Mouse (Mus musculus): Measurements from ENCODE around the gene Cox10. TPM values are rescaled to one million over a fixed set of nuclear protein-coding genes. Genes with fewer than 3 reads are reported as not detected.

Gene Cox10
- total and polyA plus RNA-seq, 3 experiments, result 39.9 to 374 (median 52.2) TPM

GRCm38 (mm10) chr11:63947024-63947423 is 132.2 kb downstream of the Cox10 start:
- Histone ChIP-seq H3K9ac (ENCODE audit: control insufficient read depth, low read depth, low read length, poor library complexity, severe bottlenecking) (no peak overlapping the region), H3K4me1 (ENCODE audit: control insufficient read depth in 1 of 2, insufficient read depth in 2 of 2, low read length in 2 of 2) (no peaks in the 10 kb centered on the region), H3K36me3 (ENCODE audit: control insufficient read depth in 1 of 2, insufficient read depth in 2 of 2, low read length in 2 of 2) (no peaks in the 10 kb centered on the region), H3K4me3 (ENCODE audit: control insufficient read depth in 1 of 2, insufficient read depth in 1 of 2, low read depth in 2 of 2, low read length in 2 of 2) (no peak overlapping the region), H3K79me2 (ENCODE audit: control insufficient read depth, insufficient read depth, low read length, poor library complexity) (no peaks in the 10 kb centered on the region), H3K9me3 (replicated peaks; ENCODE audit: insufficient read depth, low read length) (no peaks in the 10 kb centered on the region), H3K27ac (ENCODE audit: control insufficient read depth, low read depth, low read length) (no peak overlapping the region), H3K27me3 (ENCODE audit: control insufficient read depth in 1 of 2, insufficient read depth in 2 of 2, low read length in 2 of 2) (no peaks in the 10 kb centered on the region)
- TF ChIP-seq CTCF (IDR thresholded peaks at IDR 0.05 in 2 of 3, conservative IDR thresholded peaks at IDR 0.05 in 1 of 3; ENCODE audit: control insufficient read depth in 1 of 3, insufficient read depth in 1 of 3, low read depth in 2 of 3, low read length in 3 of 3, poor library complexity in 1 of 3, severe bottlenecking in 1 of 3) (no peak), JUND (IDR thresholded peaks at IDR 0.05; ENCODE audit: low read depth, low read length) (no peak), EP300 (IDR thresholded peaks at IDR 0.05; ENCODE audit: low read depth in 1 of 2, low read length in 2 of 2) (no peak), ELF1 (IDR thresholded peaks at IDR 0.05; ENCODE audit: low read depth, low read length) (no peak), CHD2 (IDR thresholded peaks at IDR 0.05; ENCODE audit: low read length) (no peak), CHD1 (IDR thresholded peaks at IDR 0.05; ENCODE audit: low read depth, low read length) (no peak), RCOR1 (IDR thresholded peaks at IDR 0.05; ENCODE audit: low read depth, low read length) (no peak), MXI1 (IDR thresholded peaks at IDR 0.05; ENCODE audit: low read depth, low read length) (no peak), RAD21 (IDR thresholded peaks at IDR 0.05; ENCODE audit: low read depth, low read length) (no peak), MYC (IDR thresholded peaks at IDR 0.05; ENCODE audit: low read depth, low read length) (no peak)
- no peak for DNase-seq (ENCODE audit: low read depth, low spot score)

GRCm38 (mm10) chr11:63943947-63944346 is 135.3 kb downstream of the Cox10 start:
- no peak for DNase-seq (ENCODE audit: low read depth, low spot score)
- H3K4me1 ChIP-seq (ENCODE audit: control insufficient read depth in 1 of 2, insufficient read depth in 2 of 2, low read length in 2 of 2), result no peaks in the 10 kb centered on the region
- H3K9me3 ChIP-seq (replicated peaks; ENCODE audit: insufficient read depth, low read length), result no peaks in the 10 kb centered on the region
- no peak overlapping the region for H3K9ac ChIP-seq (ENCODE audit: control insufficient read depth, low read depth, low read length, poor library complexity, severe bottlenecking)
- H3K36me3 ChIP-seq (ENCODE audit: control insufficient read depth in 1 of 2, insufficient read depth in 2 of 2, low read length in 2 of 2), result no peaks in the 10 kb centered on the region
- TF ChIP-seq JUND (IDR thresholded peaks at IDR 0.05; ENCODE audit: low read depth, low read length), result no peak
- TF ChIP-seq TBP (IDR thresholded peaks at IDR 0.05; ENCODE audit: low read depth, low read length), result no peak
- TF ChIP-seq TAL1 (IDR thresholded peaks at IDR 0.05; ENCODE audit: low read length), result no peak
- no peak for TF ChIP-seq CTCF (IDR thresholded peaks at IDR 0.05 in 2 of 3, conservative IDR thresholded peaks at IDR 0.05 in 1 of 3; ENCODE audit: control insufficient read depth in 1 of 3, insufficient read depth in 1 of 3, low read depth in 2 of 3, low read length in 3 of 3, poor library complexity in 1 of 3, severe bottlenecking in 1 of 3)
- no peak for TF ChIP-seq NELFE (IDR thresholded peaks at IDR 0.05; ENCODE audit: low read depth, low read length)
- no peak for TF ChIP-seq ZC3H11A (IDR thresholded peaks at IDR 0.05; ENCODE audit: low read depth, low read length)
- TF ChIP-seq CHD2 (IDR thresholded peaks at IDR 0.05; ENCODE audit: low read length), result no peak
- TF ChIP-seq POLR2AphosphoS2 (IDR thresholded peaks at IDR 0.05; ENCODE audit: low read length), result no peak
- TF ChIP-seq RCOR1 (IDR thresholded peaks at IDR 0.05; ENCODE audit: low read depth, low read length), result no peak
- TF ChIP-seq KAT2A (conservative IDR thresholded peaks at IDR 0.05; ENCODE audit: low read depth, low read length), result no peak
- TF ChIP-seq GABPA (IDR thresholded peaks at IDR 0.05; ENCODE audit: low read depth, low read length), result no peak
- TF ChIP-seq MXI1 (IDR thresholded peaks at IDR 0.05; ENCODE audit: low read depth, low read length), result no peak
- no peak for TF ChIP-seq ETS1 (IDR thresholded peaks at IDR 0.05; ENCODE audit: low read depth, low read length)
- no peak for TF ChIP-seq MYC (IDR thresholded peaks at IDR 0.05; ENCODE audit: low read depth, low read length)
- no peak for TF ChIP-seq TCF12 (IDR thresholded peaks at IDR 0.05; ENCODE audit: low read depth, low read length)
- no peak for TF ChIP-seq CHD1 (IDR thresholded peaks at IDR 0.05; ENCODE audit: low read depth, low read length)
- TF ChIP-seq MAZ (IDR thresholded peaks at IDR 0.05; ENCODE audit: low read depth, low read length), result no peak
- no peak for TF ChIP-seq MEF2A (IDR thresholded peaks at IDR 0.05; ENCODE audit: extremely low read depth, insufficient replicate concordance, low read depth, low read length, poor library complexity, severe bottlenecking)
- no peak for TF ChIP-seq EP300 (IDR thresholded peaks at IDR 0.05; ENCODE audit: low read depth in 1 of 2, low read length in 2 of 2)
- no peaks in the 10 kb centered on the region for H3K27me3 ChIP-seq (ENCODE audit: control insufficient read depth in 1 of 2, insufficient read depth in 2 of 2, low read length in 2 of 2)
- no peaks in the 10 kb centered on the region for H3K79me2 ChIP-seq (ENCODE audit: control insufficient read depth, insufficient read depth, low read length, poor library complexity)
- no peak overlapping the region for H3K27ac ChIP-seq (ENCODE audit: control insufficient read depth, low read depth, low read length)
- H3K4me3 ChIP-seq (ENCODE audit: control insufficient read depth in 1 of 2, insufficient read depth in 1 of 2, low read depth in 2 of 2, low read length in 2 of 2), result no peak overlapping the region
